Mouse (Mus musculus) adrenal gland, adult 2 months (tissue): Measurements from ENCODE around the gene Wiz. TPM values are rescaled to one million over a fixed set of nuclear protein-coding genes. Genes with fewer than 3 reads are reported as not detected.

Experiments
- DNase-seq: peaks from one replicate; pipeline ENCODE4 v3.0.0; 2021
- polyA plus RNA-seq: library from polyadenylated mRNA; depleted of rRNA; stranded (reverse); fragments of >200 nt; gene quantifications from 2 replicates; pipeline ENCODE4 v1.2.3, GENCODE M21; 2012
- total RNA-seq, 2 experiments: library from RNA; stranded (reverse); gene quantifications; 2 replicates each; pipeline ENCODE4 v1.2.3; 2021

Gene Wiz
- total and polyA plus RNA-seq, 3 experiments: 45.9 to 64.0 (median 48.9) TPM

DNA sequence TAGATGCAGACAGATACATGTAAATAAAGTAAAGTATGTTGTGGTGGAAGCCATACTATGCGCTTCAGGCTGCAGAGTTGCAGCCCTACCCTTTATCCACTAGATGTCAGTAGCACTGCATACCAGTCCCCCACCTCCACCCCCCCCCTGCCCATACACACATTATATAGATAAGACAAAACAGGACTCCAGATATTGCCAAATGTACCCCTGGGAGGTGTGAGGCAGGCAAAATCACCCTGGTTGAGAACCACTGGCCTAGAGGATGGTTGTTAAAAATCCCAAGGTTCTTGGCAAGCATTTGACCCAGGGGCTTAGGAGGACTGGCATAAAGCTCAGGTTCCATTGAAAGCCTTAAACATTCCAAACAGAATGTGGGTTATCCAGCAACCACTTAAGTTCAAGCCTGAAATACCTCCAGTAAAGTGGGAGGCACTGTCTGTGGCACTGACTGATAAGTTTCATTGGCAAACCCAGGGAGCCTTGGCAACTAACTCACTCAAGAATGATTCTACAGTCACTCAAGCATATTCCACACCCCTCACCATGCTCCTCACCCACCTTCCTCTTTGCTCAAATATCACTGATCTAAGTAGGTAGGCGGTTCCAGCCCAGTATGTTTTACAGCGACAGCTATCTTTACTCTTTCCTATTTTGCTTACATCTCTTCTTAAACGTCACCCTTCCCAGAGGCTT is 40.1 kb downstream of the Wiz start:
- peak; percentile 42 for DNase-seq

DNA sequence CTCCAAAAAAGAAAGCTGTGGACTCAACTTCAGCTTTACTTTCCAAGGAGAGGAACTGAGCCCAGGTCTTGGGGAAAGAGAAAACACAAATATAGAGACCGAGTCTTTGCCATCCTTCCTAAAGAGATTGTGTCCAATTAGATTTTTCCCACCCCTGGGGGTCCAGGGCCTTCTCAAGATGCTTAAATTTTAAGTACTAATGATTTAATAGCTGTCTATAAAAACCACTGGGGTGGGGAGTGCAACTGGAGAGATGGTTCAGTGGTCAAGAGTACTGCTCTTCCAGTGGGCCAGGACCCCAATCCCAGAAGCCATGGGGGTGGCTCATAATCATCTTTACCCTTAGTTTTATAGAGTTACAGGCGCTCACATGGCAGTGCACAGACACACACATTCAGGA is 40.8 kb downstream of the Wiz start:
- no peak for DNase-seq

DNA sequence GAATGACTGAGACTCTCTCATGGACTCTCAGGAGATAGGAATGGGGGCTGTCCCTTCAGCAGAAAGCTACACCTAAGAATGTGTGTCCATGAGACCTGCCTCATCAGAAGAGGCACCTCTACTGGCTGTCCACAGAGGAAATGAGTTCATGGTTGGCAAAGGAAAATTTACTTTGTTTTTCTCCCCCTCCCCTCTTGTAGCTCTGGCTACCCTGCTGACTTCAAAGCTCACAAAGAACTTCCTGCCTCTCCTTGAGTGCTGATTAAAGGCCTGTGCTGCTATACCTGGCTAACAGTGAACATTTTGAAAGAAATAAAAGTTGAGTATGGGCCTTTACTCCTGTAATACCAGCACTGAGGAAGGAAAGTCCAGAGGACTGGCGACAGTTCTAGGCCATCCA is 48.1 kb downstream of the Wiz start:
- DNase-seq: no peak

- no peak for DNase-seq
Measured at GRCm38 (mm10) chr17:32340110-32340509, 49.1 kb downstream of the Wiz start.

GRCm38 (mm10) chr17:32335869-32336268 is 53.4 kb downstream of the Wiz start:
- DNase-seq: no peak

DNA sequence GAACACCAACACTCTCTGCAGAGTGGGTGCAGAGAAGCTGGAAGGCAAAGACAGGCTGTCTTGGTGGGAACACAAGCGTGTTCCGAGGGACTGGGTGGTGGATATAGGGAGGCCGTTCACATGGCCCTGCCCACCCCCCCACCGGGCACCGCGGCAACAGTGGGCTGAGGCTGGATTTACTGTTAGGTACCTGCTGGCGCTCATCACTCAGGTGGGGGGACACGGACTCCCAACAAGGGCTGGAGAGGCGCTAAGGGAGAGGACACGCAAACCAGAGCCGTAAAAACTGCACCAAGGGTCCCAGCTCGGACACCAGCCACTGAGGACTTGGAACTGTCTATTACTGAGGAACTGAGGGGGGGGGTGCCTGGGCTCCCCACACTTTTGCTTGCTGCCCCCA is 54.3 kb downstream of the Wiz start:
- DNase-seq: no peak

DNA sequence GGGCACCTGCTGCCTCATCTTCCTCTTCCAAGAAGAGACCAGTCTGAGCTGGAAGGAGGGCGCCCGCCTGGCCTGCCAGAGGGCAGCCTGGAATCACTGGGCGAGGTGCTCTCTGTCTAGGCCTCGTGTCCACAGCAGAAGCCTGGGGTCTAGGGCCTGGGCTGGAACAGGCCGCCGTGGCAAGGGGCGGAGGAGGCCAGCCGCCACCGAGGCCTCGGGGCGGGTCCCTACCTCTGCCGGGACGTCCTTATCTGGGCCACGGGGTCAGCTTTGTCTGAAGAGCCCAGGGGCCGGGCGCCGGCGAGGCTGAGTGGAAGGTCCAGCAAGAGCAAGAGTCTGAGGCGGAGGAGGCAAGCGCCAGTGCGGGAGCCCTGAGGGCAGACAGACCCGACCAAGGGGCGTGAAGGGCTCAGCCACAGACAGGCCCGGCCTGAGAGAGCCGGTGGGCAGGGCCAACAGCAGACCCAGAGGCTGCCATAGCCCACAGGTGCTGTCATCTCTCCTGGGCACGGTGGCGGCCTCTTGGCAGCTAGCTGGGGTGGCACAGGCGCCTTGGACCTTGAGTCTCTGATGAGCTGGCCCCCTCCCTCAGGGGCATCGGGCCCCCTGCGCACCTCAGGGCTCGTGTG is 55.5 kb downstream of the Wiz start:
- no peak for DNase-seq

- DNase-seq: no peak
Measured at GRCm38 (mm10) chr17:32327501-32327900, 61.7 kb downstream of the Wiz start.

DNA sequence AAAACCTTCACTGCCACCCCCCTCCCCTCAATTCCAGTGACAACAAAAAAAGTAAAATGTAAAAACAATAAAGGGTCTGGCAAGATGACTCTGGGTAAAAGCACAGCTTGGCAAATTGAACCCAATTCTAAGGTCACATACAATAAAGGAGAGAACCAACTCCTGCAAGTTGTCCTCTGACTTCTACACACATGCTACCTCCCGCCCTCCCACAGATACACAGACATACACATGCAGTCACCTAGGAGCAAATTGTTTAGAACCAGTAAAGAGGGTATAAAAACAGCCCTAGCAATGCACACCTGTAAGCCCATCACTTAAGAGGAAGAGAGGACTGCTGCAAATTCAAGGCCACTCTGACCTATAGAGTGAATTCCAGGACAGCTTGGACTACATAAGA is 66.4 kb downstream of the Wiz start:
- DNase-seq: no peak

GRCm38 (mm10) chr17:32321836-32322235 is 67.4 kb downstream of the Wiz start:
- peak; percentile 53 for DNase-seq

DNA sequence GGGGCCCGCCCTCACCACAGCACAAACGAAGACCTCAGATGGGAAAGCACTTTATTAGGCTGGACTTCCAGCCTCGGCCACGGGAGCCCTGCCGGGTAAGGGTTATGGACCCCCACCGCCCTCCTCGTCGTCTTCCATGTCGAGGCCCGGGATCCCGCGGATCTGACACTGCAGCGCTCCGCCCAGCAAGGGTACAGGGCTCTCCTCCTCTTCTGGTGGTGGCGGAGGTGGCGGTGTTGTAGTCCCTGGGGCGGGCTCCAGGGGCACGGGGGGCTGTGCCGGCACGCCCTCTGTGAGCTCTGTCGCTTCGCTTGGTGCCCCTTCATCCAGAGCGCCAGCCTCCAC is 67.9 kb downstream of the Wiz start:
- no peak for DNase-seq

DNA sequence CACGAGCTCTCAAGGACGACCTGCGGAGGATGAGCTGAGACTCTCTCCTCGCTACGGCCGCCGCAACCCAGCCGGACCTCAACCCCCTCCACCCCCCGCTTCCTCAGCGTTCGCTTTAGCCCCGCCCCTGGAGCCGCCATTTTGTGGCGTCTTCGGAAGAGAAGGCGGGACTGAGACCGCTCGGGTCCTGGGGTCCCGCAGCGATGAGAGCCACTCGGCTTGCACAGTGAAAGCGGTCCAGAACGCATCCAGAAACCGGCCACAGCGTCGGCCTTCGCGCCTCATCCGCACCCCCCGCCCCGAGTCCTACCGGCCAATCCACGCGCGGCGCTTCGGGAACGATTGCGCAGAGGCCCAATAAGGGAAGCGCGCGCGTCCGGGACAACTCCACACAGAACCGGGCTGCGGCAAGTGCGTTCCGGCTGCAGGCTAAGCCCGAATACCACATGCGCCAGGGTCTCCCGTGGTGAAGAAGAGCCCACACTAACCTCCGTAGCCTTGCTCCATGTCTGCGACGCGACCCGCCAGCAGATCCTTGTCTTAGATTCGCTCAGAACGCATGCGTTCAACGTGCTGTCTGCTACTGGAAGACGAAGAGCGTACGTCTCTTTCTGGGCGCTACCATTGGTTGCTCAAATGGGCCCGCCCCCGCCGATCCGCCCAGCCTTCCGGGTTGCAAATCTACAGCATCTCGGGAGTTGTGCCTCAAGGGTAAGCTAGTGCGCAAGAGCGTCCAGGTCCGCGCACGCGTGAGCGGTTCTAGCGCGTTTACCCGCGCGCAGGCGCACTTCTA is 68.4 kb downstream of the Wiz start, which contains the start of gene Akap8:
Akap8 (minus strand) TSS at position 642 of the 793 bp plus-strand sequence.
- DNase-seq: peak; percentile 99

DNA sequence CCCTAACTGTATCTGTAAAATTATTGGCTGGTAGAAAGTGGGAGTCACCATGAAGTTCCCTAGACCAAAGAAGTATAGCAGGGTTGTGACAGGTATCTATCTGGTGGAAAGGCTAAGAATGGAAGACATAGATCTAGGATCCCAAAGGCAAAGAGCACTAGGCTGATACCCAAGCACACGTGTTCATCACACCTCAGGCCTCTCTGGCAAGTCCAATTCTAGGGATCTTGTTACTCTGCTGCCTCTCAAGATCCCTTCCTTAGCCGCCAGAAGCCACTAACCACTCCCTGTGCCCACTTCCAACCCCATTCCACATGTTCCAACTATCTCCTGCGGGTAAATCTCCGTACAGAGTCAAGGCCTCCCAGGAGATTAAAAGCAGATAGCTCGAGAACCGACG is 69.3 kb downstream of the Wiz start:
- peak; percentile 34 for DNase-seq

- no peak for DNase-seq
Measured at GRCm38 (mm10) chr17:32317708-32318107, 71.5 kb downstream of the Wiz start.

- DNase-seq: no peak
Measured at GRCm38 (mm10) chr17:32317032-32317431, 72.2 kb downstream of the Wiz start.

DNA sequence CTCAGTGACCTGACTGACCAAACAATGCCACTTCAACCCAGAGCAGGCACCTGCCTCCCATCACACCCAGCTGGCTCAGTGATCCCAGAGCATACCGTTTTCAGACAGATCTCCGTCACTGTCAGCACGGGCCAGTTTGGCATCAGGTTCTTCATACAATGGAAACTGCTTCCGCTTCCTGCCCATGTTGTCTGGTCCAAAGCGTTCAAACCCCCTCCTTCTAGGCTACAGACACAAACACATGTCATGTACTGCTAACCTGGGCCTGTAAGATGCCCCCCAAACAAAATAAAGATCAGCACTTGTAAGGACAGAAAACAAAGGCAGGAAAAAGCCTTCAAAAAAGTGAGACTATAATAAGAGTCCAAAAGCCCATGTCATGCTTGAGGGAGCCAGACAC is 73.7 kb downstream of the Wiz start:
- DNase-seq: no peak

GRCm38 (mm10) chr17:32313892-32314291 is 75.3 kb downstream of the Wiz start:
- DNase-seq: no peak

GRCm38 (mm10) chr17:32312801-32313200 is 76.4 kb downstream of the Wiz start:
- no peak for DNase-seq

GRCm38 (mm10) chr17:32307963-32308362 is 81.3 kb downstream of the Wiz start:
- no peak for DNase-seq
